Mouse (Mus musculus) neural tube, embryonic 11.5 days (tissue): Measurements from ENCODE around the gene Slc12a8. TPM values are rescaled to one million over a fixed set of nuclear protein-coding genes. Genes with fewer than 3 reads are reported as not detected.
"Not testable (repeated sequence)": the region's sequence is repeated elsewhere in the genome, so short reads cannot be mapped to it uniquely, and the experiment has no call there.

ENCODE experiments used
- ATAC-seq: fragments of 200-750 bp; cut with Nextera tagmentation; 2 replicates; pipeline ENCODE4 v1.8.0; 2017; ENCODE audit warnings: moderate number of reproducible peaks, mild to moderate bottlenecking, moderate TSS enrichment, moderate library complexity; ENCODE audit not compliant: insufficient read depth, low FRiP score, low TSS enrichment
- DNase-seq: peaks from one replicate; pipeline ENCODE4 v3.0.0-alpha.2; 2015; ENCODE audit warnings: low spot score
- H3K27ac ChIP-seq: fragments of 300-500 bp; sonication (generic); 2 replicates; pipeline ENCODE4 v1.5.1; 2014; ENCODE audit warnings: low read depth, mild to moderate bottlenecking, low read length
- H3K27me3 ChIP-seq: fragments of 300-500 bp; sonication (generic); 2 replicates; pipeline ENCODE4 v1.6.1; 2014; ENCODE audit warnings: mild to moderate bottlenecking, low read length, mixed read lengths; ENCODE audit not compliant: control insufficient read depth, insufficient read depth
- H3K36me3 ChIP-seq: fragments of 300-500 bp; sonication (generic); 2 replicates; pipeline ENCODE4 v1.6.1; 2014; ENCODE audit warnings: mild to moderate bottlenecking, low read length, moderate library complexity, mixed read lengths; ENCODE audit not compliant: control insufficient read depth, insufficient read depth
- H3K4me1 ChIP-seq: fragments of 300-500 bp; sonication (generic); 2 replicates; pipeline ENCODE4 v1.6.1; 2014; ENCODE audit warnings: low read length, mixed read lengths; ENCODE audit not compliant: control insufficient read depth, insufficient read depth
- H3K4me2 ChIP-seq: fragments of 300-500 bp; sonication (generic); 2 replicates; pipeline ENCODE4 v1.6.1; 2014; ENCODE audit warnings: low read depth, mild to moderate bottlenecking, moderate library complexity
- H3K4me3 ChIP-seq: fragments of 300-500 bp; sonication (generic); 2 replicates; pipeline ENCODE4 v1.5.1; 2014; ENCODE audit warnings: low read depth, low read length
- H3K9ac ChIP-seq: fragments of 300-500 bp; sonication (generic); 2 replicates; pipeline ENCODE4 v1.6.1; 2014; ENCODE audit warnings: mild to moderate bottlenecking, low read length
- H3K9me3 ChIP-seq: fragments of 300-500 bp; sonication (generic); 2 replicates; pipeline ENCODE4 v1.6.1; 2016; ENCODE audit warnings: low read length; ENCODE audit not compliant: control insufficient read depth
- WGBS: fragments of 180-500 bp; shearing (Covaris S2); extraction: QIAGEN DNeasy Blood & Tissue Kit; methylation state at CpG from one replicate; pipeline ENCODE4 v1.1.7; 2014; 5-methylcytosine and 5-hydroxymethylcytosine counted together
- polyA plus RNA-seq: library from polyadenylated mRNA; unstranded; fragments of >200 nt; fragmentation: Nextera tagmentation; extraction: Ambion mirVana; gene quantifications from 2 replicates; pipeline ENCODE4 v1.2.1, GENCODE M21; 2014

Gene Slc12a8
- polyA plus RNA-seq, 1 experiment from 2014 or later, result 0.78 TPM

- WGBS, result 92% methylated on average over 4 of the region's 4 CpGs
- Histone ChIP-seq H3K4me1 (no peaks in the 10 kb centered on the region), H3K36me3 (no peaks in the 10 kb centered on the region), H3K27ac (no peak overlapping the region), H3K4me3 (no peak overlapping the region), H3K27me3 (no peaks in the 10 kb centered on the region), H3K9me3 (no peaks in the 10 kb centered on the region), H3K9ac (no peak overlapping the region), H3K4me2 (no peak overlapping the region)
- no peak for ATAC-seq
- DNase-seq, result no peak
Observed at GRCm38 (mm10) chr16:33508082-33508481, 9.0 kb upstream of the Slc12a8 start.

GRCm38 (mm10) chr16:33509231-33509630, 7.9 kb upstream of the Slc12a8 start:
- not testable (repeated sequence) for H3K4me3 ChIP-seq, ATAC-seq, H3K4me1 ChIP-seq, H3K27ac ChIP-seq, H3K9ac ChIP-seq, H3K36me3 ChIP-seq, H3K9me3 ChIP-seq, H3K4me2 ChIP-seq, H3K27me3 ChIP-seq, DNase-seq
- WGBS, result 82% methylated on average over 2 of the region's 2 CpGs

GRCm38 (mm10) chr16:33510856-33511255, 6.3 kb upstream of the Slc12a8 start:
- not testable (repeated sequence) for H3K9ac ChIP-seq, H3K4me1 ChIP-seq, H3K9me3 ChIP-seq, DNase-seq, ATAC-seq, H3K27ac ChIP-seq, H3K4me3 ChIP-seq, H3K4me2 ChIP-seq, H3K27me3 ChIP-seq, H3K36me3 ChIP-seq
- WGBS, result 94% methylated on average over 4 of the region's 4 CpGs

GRCm38 (mm10) chr16:33512555-33512954, 4.6 kb upstream of the Slc12a8 start:
- Histone ChIP-seq H3K9ac (no peak overlapping the region), H3K4me1 (0 out of 2 replicates have a peak, but pooled peaks cover 10% of the 10 kb centered on the region), H3K9me3 (no peaks in the 10 kb centered on the region), H3K4me3 (no peak overlapping the region), H3K4me2 (no peak overlapping the region), H3K27me3 (no peaks in the 10 kb centered on the region), H3K36me3 (no peaks in the 10 kb centered on the region), H3K27ac (no peak overlapping the region)
- ATAC-seq (no peak), DNase-seq (no peak)
- WGBS, result 87% methylated on average over 6 of the region's 6 CpGs

- DNase-seq (peak; percentile 20), ATAC-seq (no peak)
- Histone ChIP-seq H3K9me3 (no peaks in the 10 kb centered on the region), H3K27ac (no peak overlapping the region), H3K4me3 (no peak overlapping the region; the same call in 1 of the 2 replicates), H3K36me3 (no peaks in the 10 kb centered on the region), H3K4me2 (peak overlapping the region; percentile 42), H3K4me1 (0 out of 2 replicates have a peak, but pooled peaks cover 12% of the 10 kb centered on the region), H3K27me3 (no peaks in the 10 kb centered on the region), H3K9ac (peak overlapping the region; percentile 47)
- 33% methylated on average over 4 of the region's 4 CpGs for WGBS
Observed at GRCm38 (mm10) chr16:33517627-33518026, 499 bp downstream of the Slc12a8 start.

- no peak overlapping the region for H3K4me3 ChIP-seq
- no peak for ATAC-seq
Observed at GRCm38 (mm10) chr16:33518236-33518635, 1.1 kb downstream of the Slc12a8 start.

GRCm38 (mm10) chr16:33519916-33520568, 2.9 kb downstream of the Slc12a8 start:
- WGBS, result 81% methylated on average over 6 of the region's 6 CpGs
- ATAC-seq (no peak), DNase-seq (no peak)
- Histone ChIP-seq H3K27ac (no peak overlapping the region), H3K4me3 (no peak overlapping the region), H3K36me3 (no peaks in the 10 kb centered on the region), H3K4me1 (0 out of 2 replicates have a peak, but pooled peaks cover 12% of the 10 kb centered on the region), H3K27me3 (no peaks in the 10 kb centered on the region), H3K9ac (no peak overlapping the region), H3K4me2 (no peak overlapping the region), H3K9me3 (no peaks in the 10 kb centered on the region)

More at GRCm38 (mm10) chr16:33518236-33518635, 1.1 kb downstream of the Slc12a8 start:
- Histone ChIP-seq H3K9me3 (no peaks in the 10 kb centered on the region), H3K27ac (no peak overlapping the region), H3K9ac (no peak overlapping the region), H3K36me3 (no peaks in the 10 kb centered on the region), H3K4me2 (no peak overlapping the region), H3K4me1 (0 out of 2 replicates have a peak, but pooled peaks cover 12% of the 10 kb centered on the region), H3K27me3 (no peaks in the 10 kb centered on the region)
- DNase-seq, result no peak
- 83% methylated on average over 7 of the region's 7 CpGs for WGBS

- H3K36me3 ChIP-seq, result no peaks in the 10 kb centered on the region
- WGBS, result 56% methylated on average over 4 of the region's 4 CpGs
Observed at GRCm38 (mm10) chr16:33522516-33522915, 5.4 kb downstream of the Slc12a8 start.

GRCm38 (mm10) chr16:33523571-33523970, 6.4 kb downstream of the Slc12a8 start:
- ATAC-seq (no peak), DNase-seq (no peak)
- no peak overlapping the region for H3K4me3 ChIP-seq
- no peaks in the 10 kb centered on the region for H3K9me3 ChIP-seq
- H3K4me2 ChIP-seq, result no peak overlapping the region
- no peak overlapping the region for H3K9ac ChIP-seq
- H3K27me3 ChIP-seq, result no peaks in the 10 kb centered on the region
- no peak overlapping the region for H3K27ac ChIP-seq
- 69% methylated on average over 10 of the region's 10 CpGs for WGBS
- H3K36me3 ChIP-seq, result no peaks in the 10 kb centered on the region
- no peaks in the 10 kb centered on the region for H3K4me1 ChIP-seq

More at GRCm38 (mm10) chr16:33522516-33522915, 5.4 kb downstream of the Slc12a8 start:
- no peaks in the 10 kb centered on the region for H3K27me3 ChIP-seq
- H3K4me2 ChIP-seq, result no peak overlapping the region
- H3K27ac ChIP-seq, result no peak overlapping the region
- no peak overlapping the region for H3K9ac ChIP-seq
- ATAC-seq (no peak), DNase-seq (no peak)
- H3K9me3 ChIP-seq, result no peaks in the 10 kb centered on the region
- H3K4me3 ChIP-seq, result no peak overlapping the region
- H3K4me1 ChIP-seq, result 0 out of 2 replicates have a peak, but pooled peaks cover 2% of the 10 kb centered on the region
